Mouse (Mus musculus) granulocyte monocyte progenitor cell, adult 5-6 weeks (primary cell): Measurements from ENCODE around the gene Senp5. TPM values are rescaled to one million over a fixed set of nuclear protein-coding genes. Genes with fewer than 3 reads are reported as not detected.
"Not testable (repeated sequence)": the region's sequence is repeated elsewhere in the genome, so short reads cannot be mapped to it uniquely, and the experiment has no call there.

Experiments
- ATAC-seq: replicated peaks from 2 replicates; pipeline ENCODE4 v1.8.0; 2016; ENCODE audit warnings: mild to moderate bottlenecking, moderate TSS enrichment, inconsistent platforms; ENCODE audit not compliant: poor library complexity, severe bottlenecking
- total RNA-seq, 2 experiments: library from RNA; stranded (forward) in 1 of 2; stranded (reverse) in 1 of 2; fragments of 200-712, 200-1000 nt in 1 of 2; fragments of >200 nt in 1 of 2; fragmentation: Nextera tagmentation in 1 of 2; gene quantifications; 2 replicates each; pipeline ENCODE4 v1.2.3; 2014 to 2017

Senp5 gene
- total RNA-seq (2014; fragmentation: Nextera tagmentation) (26.5 and 27.3 TPM in 2 replicates), total RNA-seq (2017) (19.6 and 21.6 TPM in 2 replicates)

- peak; percentile 98 for ATAC-seq
Observed at GRCm38 (mm10) chr16:32002509-32003477, at the start of gene Senp5. Senp5 (minus strand) TSS chr16:32003287.

DNA sequence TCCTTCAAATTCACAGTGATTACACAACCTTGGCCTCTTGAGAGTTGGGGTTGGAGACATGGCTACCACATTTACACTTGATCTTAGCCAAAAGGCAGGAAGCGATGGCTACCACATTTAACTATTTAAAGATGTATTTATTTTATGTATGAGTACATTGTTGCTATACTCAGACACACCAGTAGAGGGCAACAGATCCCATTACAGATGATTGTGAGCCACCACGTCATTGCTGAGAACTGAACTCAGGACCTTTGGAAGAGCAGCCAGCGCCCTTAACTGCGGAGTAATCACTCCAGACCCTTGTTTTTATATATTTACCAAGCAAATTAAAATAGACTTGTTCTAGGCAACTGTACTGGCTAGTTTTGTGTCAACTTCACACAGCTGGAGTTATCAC, 39.3 kb upstream of the Senp5 start:
- no peak for ATAC-seq

- ATAC-seq, result no peak
Observed at GRCm38 (mm10) chr16:32019678-32020077, 16.6 kb upstream of the Senp5 start.

- ATAC-seq, result no peak
Observed at GRCm38 (mm10) chr16:32010330-32010729, 7.2 kb upstream of the Senp5 start.

DNA sequence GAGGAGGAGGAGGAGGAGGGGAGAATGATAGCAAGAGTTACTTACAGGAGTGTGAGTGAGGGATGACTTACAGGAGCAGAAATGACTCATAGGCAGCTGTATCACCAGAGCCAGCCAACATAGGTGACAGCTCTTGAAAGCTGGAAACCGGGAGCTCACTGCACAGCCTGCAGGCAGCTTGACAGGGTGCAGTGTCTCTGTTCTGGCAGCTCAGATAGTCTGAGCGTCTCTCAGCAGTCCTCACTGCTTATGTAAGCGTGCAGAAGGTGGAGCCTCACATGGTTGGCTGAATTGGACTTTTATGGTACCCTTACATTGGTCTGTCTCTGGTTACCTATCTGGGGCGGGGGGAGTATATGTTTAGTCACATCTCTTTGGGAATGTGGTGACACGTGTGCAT, 6.8 kb upstream of the Senp5 start:
- ATAC-seq, result 0 out of 2 replicates have a peak, but pooled peaks have one; percentile 17

- ATAC-seq, result no peak
Observed at GRCm38 (mm10) chr16:32008529-32009293, 5.6 kb upstream of the Senp5 start.

DNA sequence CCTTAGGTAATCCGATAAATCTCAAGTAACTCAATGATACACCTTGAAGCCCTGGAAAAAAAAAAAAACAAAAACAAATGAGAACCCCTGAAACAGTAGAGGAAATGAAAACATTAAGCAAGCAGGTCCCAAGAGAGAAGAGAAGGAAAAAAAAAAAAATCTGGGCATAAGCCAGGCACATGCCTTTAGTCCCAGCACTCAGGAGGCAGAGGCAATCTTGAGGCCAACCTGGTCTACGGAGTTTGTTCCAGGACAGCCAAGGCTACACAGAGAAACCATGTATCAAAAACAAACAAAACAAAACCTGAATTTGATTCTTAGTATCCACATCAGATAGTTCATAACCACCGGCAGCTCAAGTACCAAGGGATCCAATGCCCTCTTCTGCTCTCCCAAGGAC, 1.6 kb upstream of the Senp5 start:
- no peak for ATAC-seq

DNA sequence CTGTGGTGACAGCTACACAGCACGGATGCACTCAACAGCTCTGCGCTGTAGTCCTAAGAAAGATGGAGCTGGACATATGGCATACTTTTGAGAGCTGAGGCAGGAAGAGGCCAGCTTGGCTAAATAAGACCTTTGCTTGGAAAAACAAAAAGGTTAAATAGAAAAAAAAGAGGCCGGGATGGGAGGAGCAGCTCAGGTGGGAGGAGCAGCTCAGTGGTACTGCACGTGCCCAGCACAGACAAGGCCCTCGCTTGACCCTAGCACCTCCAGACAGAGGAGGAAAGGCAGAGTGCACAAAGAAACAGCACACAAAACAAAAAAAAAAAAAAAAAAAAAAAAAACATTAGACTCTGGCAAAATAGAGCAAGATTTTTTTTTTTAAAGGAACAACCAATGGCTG, 6.7 kb downstream of the Senp5 start:
- ATAC-seq, result no peak

- ATAC-seq, result no peak
Observed at GRCm38 (mm10) chr16:31993946-31994345, 9.1 kb downstream of the Senp5 start.

DNA sequence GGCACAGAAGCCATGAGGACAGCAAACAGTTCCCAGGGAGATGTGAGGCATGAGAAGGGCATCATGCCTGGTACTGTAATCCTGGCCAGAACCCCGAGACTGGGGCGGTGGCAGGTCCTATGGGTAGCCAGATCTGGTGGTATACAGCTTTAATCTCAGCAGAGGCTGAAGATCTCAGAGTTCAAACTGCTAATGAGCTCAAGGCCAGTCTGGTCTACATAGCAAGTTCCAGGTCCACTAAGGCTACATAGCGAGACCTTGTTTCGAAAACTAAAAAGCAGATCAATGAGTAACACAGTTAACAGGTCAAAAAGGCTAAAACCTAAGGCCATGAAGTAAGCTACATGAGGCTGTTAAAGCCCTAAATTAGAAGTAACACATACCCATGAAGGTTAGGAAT, 9.9 kb downstream of the Senp5 start:
- no peak for ATAC-seq

DNA sequence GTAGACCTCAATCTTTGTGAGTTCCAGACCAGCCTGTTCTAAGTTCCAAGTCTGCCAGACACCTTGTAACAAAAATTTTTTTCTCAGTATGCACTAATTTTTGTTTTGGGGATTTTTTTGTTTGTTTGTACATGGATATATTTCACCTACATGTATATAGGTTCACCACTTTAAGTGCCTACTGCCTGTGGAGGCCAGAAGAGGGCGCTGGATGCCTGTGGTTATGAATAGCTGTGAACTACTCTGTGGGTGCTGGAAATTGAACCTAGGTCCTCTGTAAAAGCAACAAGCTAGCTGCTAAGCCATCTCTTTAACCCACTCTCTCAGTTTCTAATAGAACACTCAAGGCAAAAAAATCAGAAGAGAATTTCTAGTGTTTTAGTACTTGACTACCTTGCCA, 11.0 kb downstream of the Senp5 start:
- no peak for ATAC-seq

- ATAC-seq, result no peak
Observed at GRCm38 (mm10) chr16:31980946-31981345, 22.1 kb downstream of the Senp5 start.

DNA sequence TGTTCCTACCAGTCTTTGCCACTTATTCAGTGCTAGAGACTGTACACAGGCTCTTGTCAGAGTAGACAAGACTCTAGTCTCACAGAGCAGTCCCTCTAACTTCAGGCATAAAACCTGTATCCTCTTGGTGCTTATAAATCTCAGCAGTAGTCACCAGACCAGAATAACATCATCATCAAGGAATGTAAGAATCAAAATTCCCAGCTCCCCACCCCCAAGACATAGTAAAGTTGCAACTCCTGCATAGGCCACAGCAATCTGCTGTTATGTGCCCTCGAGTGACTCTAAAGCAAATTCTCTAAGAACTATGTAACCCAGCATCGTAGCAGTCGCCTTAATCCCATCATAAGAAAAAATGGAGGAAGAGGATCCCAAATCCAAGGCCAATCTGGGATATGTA, 23.6 kb downstream of the Senp5 start:
- no peak for ATAC-seq

- no peak for ATAC-seq
Observed at GRCm38 (mm10) chr16:31975258-31975657, 27.8 kb downstream of the Senp5 start.

GRCm38 (mm10) chr16:31963224-31963623, 39.9 kb downstream of the Senp5 start:
- no peak for ATAC-seq

DNA sequence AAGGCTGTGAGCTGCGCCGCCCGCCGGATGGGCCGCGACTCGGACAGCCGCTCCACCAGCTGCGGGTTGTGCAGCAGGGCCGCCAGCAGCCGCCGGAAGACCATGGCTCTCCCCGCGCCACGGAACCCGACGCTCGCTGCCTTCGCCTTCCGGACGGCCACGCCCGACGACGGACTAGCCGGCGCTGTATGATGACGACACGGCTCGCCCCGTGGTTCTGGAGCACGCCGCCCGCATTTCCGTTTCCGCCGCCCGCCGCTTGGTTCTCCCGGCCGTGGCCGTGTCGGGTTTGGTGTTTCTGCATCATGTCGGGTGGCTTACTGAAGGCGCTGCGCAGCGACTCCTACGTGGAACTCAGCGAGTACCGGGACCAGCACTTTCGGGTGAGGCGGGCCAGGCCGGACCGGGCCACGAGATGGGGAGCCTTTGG, 54.7 kb downstream of the Senp5 start, which contains the start of the genes 0610012G03Rik and Ncbp2:
TSS of gene 0610012G03Rik (minus strand) at position 150 of the 430 bp plus-strand sequence.
TSS of gene Ncbp2 (plus strand) at position 169 of the 430 bp plus-strand sequence.
- ATAC-seq, result peak; percentile 90

DNA sequence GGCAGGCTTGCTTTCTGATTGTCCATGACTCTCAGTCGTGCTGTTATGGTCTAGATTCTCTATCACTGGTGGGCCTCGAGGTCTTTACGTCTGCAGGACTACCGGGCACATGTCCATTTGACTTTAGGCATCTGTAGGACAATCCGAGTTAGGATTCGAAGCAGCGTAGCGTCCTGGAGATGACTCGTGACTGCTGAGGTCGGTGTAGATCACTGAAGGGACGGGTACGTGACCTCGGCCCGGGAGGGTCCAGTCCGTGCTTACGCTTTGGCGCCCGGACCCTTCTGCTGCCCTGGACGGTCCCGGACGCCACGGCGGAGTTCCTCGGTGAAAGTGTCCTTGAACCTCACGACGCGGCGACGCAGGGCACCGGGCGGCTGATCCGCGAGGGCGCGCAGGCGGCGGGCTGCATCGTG, 55.2 kb downstream of the Senp5 start:
- ATAC-seq, result peak; percentile 3

GRCm38 (mm10) chr16:31947333-31947732, 55.8 kb downstream of the Senp5 start:
- ATAC-seq, result peak; percentile 58

- not testable (repeated sequence) for ATAC-seq
Observed at GRCm38 (mm10) chr16:31945986-31946385, 57.1 kb downstream of the Senp5 start.

- no peak for ATAC-seq
Observed at GRCm38 (mm10) chr16:31945372-31945771, 57.7 kb downstream of the Senp5 start.
